Mouse (Mus musculus) frontal cortex, postnatal 14 days (tissue): ENCODE results near the gene Tmem132b.
"Not testable (repeated sequence)": the region's sequence is repeated elsewhere in the genome, so short reads cannot be mapped to it uniquely, and the experiment has no call there.

Experiments used
- DNase-seq, 2 experiments: peaks; one replicate each; pipeline ENCODE4 v3.0.0; 2022; ENCODE audit warnings: low spot score in 2 of 2

Tmem132b gene

DNA sequence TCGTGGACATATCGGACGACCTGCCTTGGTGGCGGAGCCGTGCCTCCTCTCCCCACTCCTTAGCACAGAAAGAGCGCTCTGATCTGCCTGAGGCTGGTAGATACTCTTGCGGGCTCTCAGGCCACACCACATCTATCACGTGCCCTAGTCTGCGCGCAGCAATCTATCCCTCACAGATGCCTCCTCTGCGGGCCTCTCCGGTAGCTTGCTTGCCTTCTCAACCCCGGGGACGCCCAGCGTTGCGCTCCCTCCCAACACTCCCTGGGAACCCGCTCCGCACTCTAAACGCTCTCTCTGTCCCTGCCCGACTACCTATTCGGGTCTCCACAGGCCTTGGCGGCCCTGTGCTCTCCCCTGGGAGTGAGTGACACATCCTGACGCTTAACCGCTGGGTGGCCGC, at the start of gene Tmem132b:
Gene Tmem132b (plus strand): TSS at position 141 of the 400 bp plus-strand sequence.
- DNase-seq: peak in 1 of 2 experiments; percentile 51

DNA sequence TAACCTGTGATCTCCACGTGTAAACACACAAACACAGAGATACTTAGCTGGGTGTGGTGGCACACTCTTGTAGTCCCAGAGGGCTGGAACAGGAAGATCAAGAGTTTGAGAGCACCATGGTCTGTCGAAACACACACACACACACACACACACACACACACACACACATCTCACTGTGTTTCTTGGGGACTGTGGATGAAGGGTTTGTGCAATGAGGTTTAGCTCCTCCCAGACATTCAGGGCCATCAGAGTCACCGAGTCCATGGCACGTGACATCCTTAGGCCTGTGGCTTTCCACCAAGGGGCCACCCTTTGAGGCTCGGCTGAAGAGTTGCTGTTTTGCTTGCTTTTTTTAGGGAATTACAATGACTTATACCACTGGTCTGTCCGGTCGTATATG, 49.1 kb upstream of the Tmem132b start:
- DNase-seq: no peak

- no peak for DNase-seq
Measured at GRCm38 (mm10) chr5:125483712-125484611, 47.6 kb upstream of the Tmem132b start.

GRCm38 (mm10) chr5:125485031-125485778, 46.4 kb upstream of the Tmem132b start:
- DNase-seq: no peak

DNA sequence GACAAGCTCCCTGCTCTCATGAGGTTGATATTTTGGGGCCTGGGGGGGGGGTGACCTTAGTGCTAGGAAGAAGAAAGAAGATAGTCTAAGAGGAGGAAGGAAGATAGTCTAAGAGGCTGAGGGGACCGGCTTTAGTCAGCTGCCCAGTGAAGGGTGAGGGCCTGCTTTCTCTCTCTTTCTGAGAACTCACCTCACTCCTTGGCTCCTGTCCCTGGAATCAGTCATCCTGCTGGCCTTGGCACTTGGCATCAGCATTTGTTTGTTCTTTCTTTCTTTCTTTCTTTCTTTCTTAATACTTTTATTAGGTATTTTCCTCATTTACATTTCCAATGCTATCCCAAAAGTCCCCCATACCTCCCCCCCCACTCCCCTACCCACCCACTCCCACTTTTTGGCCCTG, 45.5 kb upstream of the Tmem132b start:
- DNase-seq: no peak

GRCm38 (mm10) chr5:125487375-125488115, 44.0 kb upstream of the Tmem132b start:
- DNase-seq: no peak

DNA sequence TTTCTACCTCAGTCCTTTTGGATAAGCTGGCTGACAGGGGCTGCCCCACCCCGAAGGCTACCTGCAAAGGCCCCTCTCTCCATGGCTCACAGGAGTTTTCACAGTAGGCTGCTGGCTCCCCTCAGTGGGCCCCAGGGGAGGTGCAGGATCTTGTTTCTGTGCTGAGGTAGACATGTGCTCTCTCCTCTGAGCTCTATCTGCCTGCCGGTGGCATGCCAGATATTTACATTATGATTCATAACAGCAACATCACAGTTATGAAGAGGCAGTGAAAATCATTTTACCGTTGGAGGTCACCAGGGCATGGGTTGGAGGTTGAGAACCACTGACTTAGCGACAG, 43.5 kb upstream of the Tmem132b start:
- no peak for DNase-seq

- DNase-seq: not testable (repeated sequence)
Measured at GRCm38 (mm10) chr5:125488953-125489352, 42.6 kb upstream of the Tmem132b start.

DNA sequence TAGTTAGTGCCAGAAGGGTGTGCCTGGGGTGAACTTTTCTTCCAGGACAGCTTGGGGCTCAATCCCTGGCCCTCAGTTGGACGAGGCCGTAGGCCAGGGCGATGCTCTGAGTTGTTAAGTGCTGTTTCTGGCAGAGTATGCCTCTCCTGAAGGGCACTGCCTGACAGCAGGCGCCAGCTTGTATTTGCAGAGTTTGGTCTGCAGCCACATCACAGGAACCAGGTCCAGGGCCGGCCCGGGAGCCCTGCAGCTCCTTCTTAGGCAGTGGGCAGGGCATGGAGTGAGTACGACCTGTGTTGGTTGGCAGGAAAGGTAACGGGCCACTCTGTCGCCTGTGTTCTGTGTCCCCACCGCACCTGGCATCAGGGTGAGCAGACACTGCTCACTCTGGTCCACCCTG, 40.5 kb upstream of the Tmem132b start:
- DNase-seq: no peak

DNA sequence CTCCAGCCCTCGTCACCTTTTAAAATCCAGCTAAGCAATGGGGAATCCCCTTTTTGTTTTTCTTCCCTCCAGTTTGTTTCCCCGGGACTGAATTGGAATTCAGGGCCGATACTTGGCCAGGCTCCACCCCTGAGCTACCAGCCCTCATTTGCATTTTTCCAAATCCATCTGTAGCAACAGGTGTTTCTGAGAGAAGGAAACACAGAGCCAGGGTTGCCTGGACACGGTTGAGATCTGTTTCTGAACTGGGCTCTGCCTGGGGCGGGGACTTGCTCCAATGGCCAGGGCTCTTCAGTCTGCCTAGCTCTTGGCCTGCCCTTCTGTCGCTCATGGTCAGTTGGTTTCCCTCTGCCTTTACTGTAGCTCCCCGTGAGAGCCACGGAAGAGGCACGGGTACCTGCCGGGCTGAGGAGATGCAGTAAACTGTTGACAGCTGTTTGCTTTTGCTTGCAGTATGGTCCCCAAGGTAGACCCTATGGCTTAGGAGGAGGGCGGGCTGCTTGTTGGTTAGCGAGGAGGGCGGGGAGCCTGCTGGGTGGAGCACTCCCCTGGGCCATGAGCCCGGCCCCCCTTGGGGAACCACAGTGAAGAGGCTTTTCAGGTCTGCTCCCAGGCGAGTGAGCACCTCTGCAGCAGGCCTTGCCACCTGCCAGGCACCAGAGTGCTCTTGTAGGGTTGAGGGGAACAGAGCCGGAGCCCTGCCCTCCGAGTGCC, 39.0 kb upstream of the Tmem132b start:
- DNase-seq: no peak

DNA sequence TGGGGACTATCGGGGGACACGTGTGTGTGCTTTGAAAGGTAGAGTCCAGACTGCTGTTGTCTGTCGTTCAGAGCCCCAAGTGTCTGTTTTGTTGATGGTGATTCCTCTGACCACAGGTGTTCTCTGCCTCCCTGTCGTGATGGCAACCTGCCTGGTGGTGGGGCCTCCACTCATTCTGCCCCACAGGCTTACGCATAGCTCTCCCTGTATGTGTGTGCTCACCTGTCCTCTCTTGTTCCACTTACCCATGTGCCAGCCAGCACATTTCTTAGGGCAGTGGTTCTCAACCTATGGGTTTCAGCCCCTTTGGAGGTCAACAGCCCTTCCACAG, 38.5 kb upstream of the Tmem132b start:
- no peak for DNase-seq

DNA sequence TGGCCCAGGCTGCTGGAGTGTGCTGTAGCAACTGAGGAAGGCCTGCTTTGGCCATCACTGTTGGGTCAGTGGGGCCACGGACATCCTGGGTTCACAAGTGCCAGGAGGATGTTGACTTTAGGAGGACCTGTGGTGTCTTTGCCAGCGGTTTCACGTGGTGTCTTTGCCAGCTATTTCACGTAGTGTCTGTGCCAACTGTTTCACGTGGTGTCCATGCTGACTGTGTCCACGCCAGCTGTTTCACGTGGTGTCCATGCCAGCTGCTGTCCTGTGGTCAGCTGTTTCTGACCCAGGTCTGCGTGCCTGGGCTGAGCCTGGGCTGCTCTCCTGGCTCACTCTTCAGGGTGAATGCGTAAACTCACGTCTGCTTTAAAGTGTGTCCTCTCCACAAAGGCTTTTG, 35.9 kb upstream of the Tmem132b start:
- DNase-seq: no peak

- DNase-seq: peak in 1 of 2 experiments; percentile 71
Measured at GRCm38 (mm10) chr5:125497821-125498600, 33.6 kb upstream of the Tmem132b start.

GRCm38 (mm10) chr5:125501505-125501904, 30.1 kb upstream of the Tmem132b start:
- no peak for DNase-seq

- DNase-seq: no peak
Measured at GRCm38 (mm10) chr5:125502186-125502585, 29.4 kb upstream of the Tmem132b start.

- no peak for DNase-seq
Measured at GRCm38 (mm10) chr5:125503628-125504027, 27.9 kb upstream of the Tmem132b start.

GRCm38 (mm10) chr5:125504692-125505091, 26.9 kb upstream of the Tmem132b start:
- DNase-seq: no peak

- no peak for DNase-seq
Measured at GRCm38 (mm10) chr5:125505968-125506367, 25.6 kb upstream of the Tmem132b start.

DNA sequence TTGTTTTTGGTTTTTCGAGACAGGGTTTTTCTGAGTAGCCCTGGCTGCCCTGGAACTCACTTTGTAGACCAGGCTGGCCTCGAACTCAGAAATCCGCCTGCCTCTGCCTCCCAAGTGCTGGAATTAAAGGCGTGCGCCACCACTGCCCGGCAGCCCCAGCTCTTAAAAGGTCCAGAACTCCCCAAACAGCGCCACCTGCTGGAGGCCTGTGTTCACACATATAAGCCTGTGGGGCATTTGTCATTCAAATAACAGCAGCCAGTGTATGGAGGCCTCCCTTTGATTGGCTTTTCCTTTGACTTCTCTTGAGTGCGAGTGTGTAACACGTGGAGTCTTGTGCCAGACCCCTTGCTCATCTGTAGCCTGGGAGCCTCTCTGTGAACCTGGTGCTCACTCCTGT, 24.0 kb upstream of the Tmem132b start:
- DNase-seq: no peak

DNA sequence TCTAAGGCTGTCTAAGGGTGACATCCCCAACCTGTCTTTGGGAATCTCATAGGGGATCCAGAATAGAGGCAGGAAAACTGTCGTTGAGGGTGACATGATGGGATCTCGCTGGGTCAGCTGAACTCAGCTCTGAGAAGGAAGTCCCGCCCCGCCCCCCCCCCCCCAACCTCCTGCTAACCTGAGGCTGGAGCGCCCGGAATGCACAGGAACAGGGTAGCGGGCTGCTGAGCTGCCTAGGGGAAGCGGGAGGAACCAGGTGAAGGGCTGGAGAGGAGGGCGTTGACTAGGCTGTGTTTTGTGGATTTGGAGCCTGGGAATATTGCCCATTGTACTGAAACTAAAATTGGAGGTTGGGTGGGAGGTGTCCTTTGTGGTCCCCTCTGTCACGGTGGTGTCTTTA, 23.6 kb upstream of the Tmem132b start:
- no peak for DNase-seq

GRCm38 (mm10) chr5:125509541-125509940, 22.0 kb upstream of the Tmem132b start:
- no peak for DNase-seq
